In genomic region chr16:97766501-97766900, GRCm38 (mm10) we compare ENCODE assay signal across 16 mouse cellular contexts. TPM values are rescaled to one million over a fixed set of nuclear protein-coding genes. Genes with fewer than 3 reads are reported as not detected.
DNase-seq lines count a peak whose midpoint lies in the region; ATAC-seq and TF ChIP-seq lines count a peak whose summit lies in the region.
"Had no signal": no experiment of that assay in that cellular context is flagged by ENCODE, and none has a peak within 500 bp of the region (broad histone marks: within the 10 kb centered on the region; RNA-seq: fewer than 3 reads in every experiment).

No protein-coding gene starts in this region.

- H3K9me3 ChIP-seq in ES-E14 (ENCODE audit: control insufficient read depth, insufficient read depth, low read depth, low read length) = no peaks in the 10 kb centered on the region
- H3K9me3 ChIP-seq in liver, embryonic 15.5 days (replicated peaks) = no peaks in the 10 kb centered on the region
- H3K9me3 ChIP-seq in forebrain, embryonic 10.5 days = no peaks in the 10 kb centered on the region
- H3K9me3 ChIP-seq: hindbrain, embryonic 15.5 days; megakaryocyte, embryonic 14.5 days; neural tube, embryonic 12.5 days had no signal

- no peak overlapping the region for H3K27ac ChIP-seq in ES-E14 (ENCODE audit: insufficient read depth, low read depth, low read length, poor library complexity, severe bottlenecking)
- no peak overlapping the region for H3K27ac ChIP-seq in liver, embryonic 15.5 days (replicated peaks)
- H3K27ac ChIP-seq in layer of hippocampus, adult 2 months = no peak overlapping the region
- no peak overlapping the region for H3K27ac ChIP-seq in forebrain, embryonic 10.5 days
- H3K27ac ChIP-seq: heart, adult 2 months; hindbrain, embryonic 15.5 days; neural tube, embryonic 12.5 days had no signal

- peaks cover 0 to 3% of the 10 kb centered on the region in 2 experiments; a peak in 2 of 4 replicates for H3K4me1 ChIP-seq in ES-E14 (ENCODE audit: control insufficient read depth in 2 of 2, insufficient read depth in 2 of 2, low read length in 2 of 2, poor library complexity in 1 of 2)
- H3K4me1 ChIP-seq in liver, embryonic 15.5 days (replicated peaks) = 0 out of 2 replicates have a peak, but pooled peaks cover 5% of the 10 kb centered on the region
- H3K4me1 ChIP-seq in forebrain, embryonic 10.5 days = peaks cover 19% of the 10 kb centered on the region

- in situ Hi-C loops in ES-E14 (cut with MboI; ENCODE audit: low sequenced_read_pairs in 2 of 2, unreplicated experiment in 2 of 2) = no loop called here

- H3K36me3 ChIP-seq in ES-E14 (ENCODE audit: control insufficient read depth, insufficient read depth, low read length, poor library complexity, severe bottlenecking) = no peaks in the 10 kb centered on the region
- no peaks in the 10 kb centered on the region for H3K36me3 ChIP-seq in liver, embryonic 15.5 days (replicated peaks)
- no peaks in the 10 kb centered on the region for H3K36me3 ChIP-seq in forebrain, embryonic 10.5 days (replicated peaks)
- H3K36me3 ChIP-seq: hindbrain, embryonic 15.5 days; neural tube, embryonic 12.5 days had no signal

- no peak overlapping the region for H3K4me2 ChIP-seq in liver, embryonic 15.5 days
- H3K4me2 ChIP-seq: hindbrain, embryonic 15.5 days; neural tube, embryonic 12.5 days had no signal

- no peak overlapping the region for H3K9ac ChIP-seq in ES-E14 (ENCODE audit: insufficient read depth, low read depth, low read length, poor library complexity, severe bottlenecking)
- H3K9ac ChIP-seq in liver, embryonic 15.5 days = no peak overlapping the region
- H3K9ac ChIP-seq: hindbrain, embryonic 15.5 days; neural tube, embryonic 12.5 days had no signal

- WGBS in liver, embryonic 15.5 days (ENCODE audit: insufficient replicate concordance) = 29% methylated on average over 3 of the region's 3 CpGs
- WGBS in forebrain, embryonic 10.5 days = 39% methylated on average over 3 of the region's 3 CpGs

- no peak for TF ChIP-seq CTCF in layer of hippocampus, adult 2 months (conservative IDR thresholded peaks at IDR 0.05)

- peaks cover 56% of the 10 kb centered on the region for H3K27me3 ChIP-seq in liver, embryonic 15.5 days
- H3K27me3 ChIP-seq in forebrain, embryonic 10.5 days (ENCODE audit: poor library complexity, severe bottlenecking) = peaks cover 57% of the 10 kb centered on the region

- DNase-seq in ES-E14 (ENCODE audit: low read depth, low spot score) = peak; percentile 55
- DNase-seq in adipocyte (ENCODE audit: low spot score) = peak; percentile 54
- peak; percentile 50 for DNase-seq in lung, postnatal 25 days (ENCODE audit: low spot score)
- DNase-seq in layer of hippocampus, adult 2 months (ENCODE audit: low spot score in 2 of 2) = no peak
- no peak for DNase-seq in forebrain, embryonic 10.5 days (ENCODE audit: extremely low spot score, low spot score)
- no peak for DNase-seq in embryo, embryonic 10.5 days (ENCODE audit: low spot score)
- DNase-seq: cerebellum, adult 11 months; heart, adult 2 months; kidney, adult 9 months; right cerebral cortex, postnatal 25 days; thymus, adult 2 months had no signal

- H3K4me3 ChIP-seq in ES-E14 (ENCODE audit: insufficient read depth in 1 of 2, low read depth in 1 of 2, low read length in 2 of 2, poor library complexity in 1 of 2, severe bottlenecking in 1 of 2) = no peak overlapping the region
- no peak overlapping the region for H3K4me3 ChIP-seq in liver, embryonic 15.5 days (replicated peaks)
- H3K4me3 ChIP-seq in layer of hippocampus, adult 2 months = no peak overlapping the region
- H3K4me3 ChIP-seq in forebrain, embryonic 10.5 days = no peak overlapping the region
- H3K4me3 ChIP-seq: heart, adult 2 months; hindbrain, embryonic 15.5 days; megakaryocyte, embryonic 14.5 days; neural tube, embryonic 12.5 days had no signal

- ATAC-seq in liver, embryonic 15.5 days (ENCODE audit: insufficient read depth) = peak; percentile 59; the same call in 1 of the 2 replicates

TF ChIP-seq in ES-E14, 5 proteins besides CTCF, POLR2A, EP300 and RAD21:
- no peak for TF ChIP-seq ZNF384 (IDR thresholded peaks at IDR 0.05; ENCODE audit: low read depth, low read length)
- TF ChIP-seq CHD2 (IDR thresholded peaks at IDR 0.05; ENCODE audit: low read depth, low read length) = no peak
- no peak for TF ChIP-seq ZC3H11A (IDR thresholded peaks at IDR 0.05; ENCODE audit: borderline replicate concordance, low read depth, low read length)
- TF ChIP-seq HCFC1 (IDR thresholded peaks at IDR 0.05; ENCODE audit: borderline replicate concordance, insufficient read depth, low read length) = no peak
- TF ChIP-seq MAFK (IDR thresholded peaks at IDR 0.05; ENCODE audit: insufficient read depth, low read depth, low read length) = no peak

RNA-seq across cellular contexts. Expression of gene Ripk4, which starts 2.9 kb away (rescaled TPM):
- total RNA-seq in ES-E14 (2012; rRNA removed) = 8.0 and 9.7 TPM in 2 replicates
- polyA plus RNA-seq in liver, embryonic 15.5 days (2015; fragmentation: Nextera tagmentation; extraction: Ambion mirVana) = 3.2 and 3.4 TPM in 2 replicates
- under 1 TPM; 0.20 to 0.34 TPM for total RNA-seq in layer of hippocampus, adult 2 months (2021)
- 3.5 and 3.6 TPM in 2 replicates for polyA plus RNA-seq in forebrain, embryonic 10.5 days (2016; fragmentation: Nextera tagmentation; extraction: Ambion mirVana)
- total RNA-seq: common myeloid progenitor, adult 5-6 weeks had no signal

Comparison
In these comparisons a context has a peak if more than half of its experiments do, and no peak if none do; other contexts are left out.
1. DNase-seq: peak in ES-E14 (single experiment), adipocyte (single experiment) and lung, postnatal 25 days (single experiment); none in layer of hippocampus, adult 2 months (0 of 2), forebrain, embryonic 10.5 days (single experiment) and embryo, embryonic 10.5 days (single experiment).